Mouse (Mus musculus) myocyte (in vitro differentiated cells): ENCODE data around the gene Ankrd36.

Experiments used
- CEBPB ChIP-seq: IDR thresholded peaks from 2 replicates; pipeline ENCODE4 v1.6.1; 2011; ENCODE audit warnings: mild to moderate bottlenecking, moderate library complexity; ENCODE audit not compliant: poor library complexity, insufficient read depth, severe bottlenecking
- E2F4 ChIP-seq: IDR thresholded peaks from one replicate; pipeline ENCODE4 v1.6.1; 2011; ENCODE audit warnings: mild to moderate bottlenecking, control low read depth, moderate library complexity; ENCODE audit not compliant: insufficient read depth
- MAX ChIP-seq: IDR thresholded peaks from one replicate; pipeline ENCODE4 v1.6.1; 2011; ENCODE audit warnings: low read depth, mild to moderate bottlenecking, control low read depth
- MYOG ChIP-seq, 3 experiments: IDR thresholded peaks; one replicate each; pipeline ENCODE4 v1.6.1; 2011; ENCODE audit warnings: control low read depth in 2 of 3, low read depth in 2 of 3, mild to moderate bottlenecking in 2 of 3; ENCODE audit not compliant: insufficient read length in 2 of 3, control insufficient read depth in 1 of 3, insufficient read depth in 1 of 3
- POLR2A ChIP-seq: IDR thresholded peaks from one replicate; pipeline ENCODE4 v1.6.1; 2011; ENCODE audit warnings: low read depth, mild to moderate bottlenecking, control low read depth, moderate library complexity; ENCODE audit not compliant: insufficient read length

- TF ChIP-seq CEBPB, result no peak
- TF ChIP-seq POLR2A, result no peak
- TF ChIP-seq MAX, result no peak
- TF ChIP-seq MYOG (IDR thresholded peaks at IDR 0.05; ENCODE audit: control insufficient read depth in 1 of 3, insufficient read depth in 1 of 3, insufficient read length in 2 of 3, low read depth in 2 of 3), result no peak
- no peak for TF ChIP-seq E2F4
Measured at GRCm38 (mm10) chr11:5571856-5572255, 2.4 kb downstream of the Ankrd36 start.
